Mouse (Mus musculus) gastrocnemius, postnatal 14 days (tissue): ENCODE measurements at regions not wholly inside any gene's neighbourhood (a gene's known extent, or its start where the extent isn't known, plus 50 kb on each side); places are given as distances from the start of the nearest gene placed in this dataset.

Experiments
- DNase-seq: peaks from one replicate; pipeline ENCODE4 v3.0.0; 2021; ENCODE audit warnings: mixed read lengths
- intact Hi-C: fragments of 180-260 bp; cut with DNase I; formaldehyde crosslinking; loops from one replicate; pipeline ENCODE4 v1.15.1; 2025; ENCODE audit warnings: low total_unique reads

GRCm38 (mm10) chr13:44346636-44347035, 382.6 kb upstream of the Jarid2 start:
- intact Hi-C loops, result no loop called here
- DNase-seq, result no peak

GRCm38 (mm10) chr13:44347662-44348061, 381.6 kb upstream of the Jarid2 start:
- intact Hi-C loops, result no loop called here
- DNase-seq, result no peak

GRCm38 (mm10) chr13:44353899-44354298, 375.4 kb upstream of the Jarid2 start:
- intact Hi-C loops, result no loop called here
- peak; percentile 22 for DNase-seq

GRCm38 (mm10) chr13:44355771-44356221, 373.5 kb upstream of the Jarid2 start:
- intact Hi-C loops, result no loop called here

GRCm38 (mm10) chr13:44356981-44357380, 372.3 kb upstream of the Jarid2 start:
- no peak for DNase-seq
- intact Hi-C loops, result no loop called here

More at GRCm38 (mm10) chr13:44355771-44356221, 373.5 kb upstream of the Jarid2 start:
- DNase-seq, result peak; percentile 59

GRCm38 (mm10) chr13:44359344-44359743, 369.9 kb upstream of the Jarid2 start:
- intact Hi-C loops, result no loop called here
- DNase-seq, result no peak

GRCm38 (mm10) chr13:44360016-44360415, 369.3 kb upstream of the Jarid2 start:
- intact Hi-C loops, result no loop called here
- DNase-seq, result no peak

- no peak for DNase-seq
- intact Hi-C loops, result no loop called here
These were observed 368.5 kb upstream of the Jarid2 start for GRCm38 (mm10) chr13:44360725-44361290.

GRCm38 (mm10) chr13:44362293-44363005, 366.8 kb upstream of the Jarid2 start:
- DNase-seq, result no peak

GRCm38 (mm10) chr13:44363016-44363415, 366.3 kb upstream of the Jarid2 start:
- intact Hi-C loops, result no loop called here
- DNase-seq, result no peak

More at GRCm38 (mm10) chr13:44362293-44363005, 366.8 kb upstream of the Jarid2 start:
- intact Hi-C loops, result no loop called here

- no peak for DNase-seq
- intact Hi-C loops, result no loop called here
These were observed 360.0 kb upstream of the Jarid2 start for GRCm38 (mm10) chr13:44369301-44369700.

- intact Hi-C loops, result no loop called here
- DNase-seq, result no peak
These were observed 356.9 kb upstream of the Jarid2 start for GRCm38 (mm10) chr13:44372361-44372877.

GRCm38 (mm10) chr13:44375476-44376159, 353.7 kb upstream of the Jarid2 start:
- no peak for DNase-seq
- intact Hi-C loops, result no loop called here

- intact Hi-C loops, result no loop called here
- DNase-seq, result no peak
These were observed 353.1 kb upstream of the Jarid2 start for GRCm38 (mm10) chr13:44376160-44376488.

- intact Hi-C loops, result no loop called here
These were observed 347.4 kb upstream of the Jarid2 start for GRCm38 (mm10) chr13:44381721-44382450.

GRCm38 (mm10) chr13:44383322-44383721, 346.0 kb upstream of the Jarid2 start:
- intact Hi-C loops, result no loop called here
- no peak for DNase-seq

More at GRCm38 (mm10) chr13:44381721-44382450, 347.4 kb upstream of the Jarid2 start:
- no peak for DNase-seq

- intact Hi-C loops, result no loop called here
These were observed 342.5 kb upstream of the Jarid2 start for GRCm38 (mm10) chr13:44386767-44387166.

GRCm38 (mm10) chr13:44389696-44390095, 339.6 kb upstream of the Jarid2 start:
- intact Hi-C loops, result no loop called here
- DNase-seq, result no peak

More at GRCm38 (mm10) chr13:44386767-44387166, 342.5 kb upstream of the Jarid2 start:
- no peak for DNase-seq

GRCm38 (mm10) chr13:44390666-44391390, 338.4 kb upstream of the Jarid2 start:
- DNase-seq, result peak; percentile 25
- intact Hi-C loops, result no loop called here
